Mouse (Mus musculus) heart, postnatal 0 days (tissue): ENCODE results near the gene Supt6.

Experiments used
- CTCF ChIP-seq: IDR thresholded peaks from 2 replicates; pipeline ENCODE4 v1.5.1; 2016; ENCODE audit warnings: antibody characterized with exemption, control low read depth, low read depth
- EP300 ChIP-seq: IDR thresholded peaks from 2 replicates; pipeline ENCODE4 v1.6.1; 2016; ENCODE audit warnings: antibody characterized with exemption, low read depth

DNA sequence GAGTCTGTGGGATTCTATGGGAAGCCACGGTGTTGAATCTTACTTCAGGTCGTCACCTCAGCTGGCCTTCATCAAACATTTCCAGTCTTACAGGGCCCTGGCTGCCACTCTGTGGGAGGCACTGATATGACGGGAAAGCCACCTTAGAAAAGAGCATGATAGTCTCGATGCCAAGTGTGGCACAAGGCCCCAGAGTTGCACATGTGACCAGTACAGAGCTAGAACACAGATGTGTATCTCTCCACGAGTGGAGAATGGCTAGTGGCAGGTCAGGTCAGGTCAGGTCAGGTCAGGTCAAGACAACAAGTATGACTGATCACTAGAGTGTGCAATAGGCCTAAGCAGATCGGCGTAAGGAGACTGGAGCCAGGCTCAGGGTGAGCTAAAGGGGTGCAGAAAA lies 35.2 kb downstream of the Supt6 start:
- TF ChIP-seq CTCF (no peak), EP300 (no peak)
